Mouse (Mus musculus): ENCODE data around the gene Stx17. TPM values are rescaled to one million over a fixed set of nuclear protein-coding genes. Genes with fewer than 3 reads are reported as not detected.

The Stx17 gene
- polyA plus RNA-seq (2012; rRNA removed) = 9.8 TPM in 2 replicates

GRCm38 (mm10) chr4:48124773-48125469 is at the start of gene Stx17:
TSS of gene Stx17 (plus strand) at chr4:48124915.
- no peak for DNase-seq (ENCODE audit: low read depth)

- DNase-seq (ENCODE audit: low read depth) = peak; percentile 6
Measured at GRCm38 (mm10) chr4:48076693-48077471, 47.8 kb upstream of the Stx17 start.

GRCm38 (mm10) chr4:48078213-48078612 is 46.5 kb upstream of the Stx17 start:
- DNase-seq (ENCODE audit: low read depth) = no peak

- no peak for DNase-seq (ENCODE audit: low read depth)
Measured at GRCm38 (mm10) chr4:48079285-48080039, 45.3 kb upstream of the Stx17 start.

- no peak for DNase-seq (ENCODE audit: low read depth)
Measured at GRCm38 (mm10) chr4:48083452-48083851, 41.3 kb upstream of the Stx17 start.

GRCm38 (mm10) chr4:48086609-48087008 is 38.1 kb upstream of the Stx17 start:
- DNase-seq (ENCODE audit: low read depth) = no peak

GRCm38 (mm10) chr4:48087497-48087896 is 37.2 kb upstream of the Stx17 start:
- no peak for DNase-seq (ENCODE audit: low read depth)

- no peak for DNase-seq (ENCODE audit: low read depth)
Measured at GRCm38 (mm10) chr4:48093221-48093620, 31.5 kb upstream of the Stx17 start.

GRCm38 (mm10) chr4:48100217-48100616 is 24.5 kb upstream of the Stx17 start:
- no peak for DNase-seq (ENCODE audit: low read depth)

GRCm38 (mm10) chr4:48101981-48102380 is 22.7 kb upstream of the Stx17 start:
- DNase-seq (ENCODE audit: low read depth) = no peak

GRCm38 (mm10) chr4:48105387-48105786 is 19.3 kb upstream of the Stx17 start:
- no peak for DNase-seq (ENCODE audit: low read depth)

GRCm38 (mm10) chr4:48107086-48107485 is 17.6 kb upstream of the Stx17 start:
- DNase-seq (ENCODE audit: low read depth) = no peak

GRCm38 (mm10) chr4:48108591-48108990 is 16.1 kb upstream of the Stx17 start:
- DNase-seq (ENCODE audit: low read depth) = no peak

GRCm38 (mm10) chr4:48110331-48110730 is 14.4 kb upstream of the Stx17 start:
- no peak for DNase-seq (ENCODE audit: low read depth)

- no peak for DNase-seq (ENCODE audit: low read depth)
Measured at GRCm38 (mm10) chr4:48116191-48116590, 8.5 kb upstream of the Stx17 start.

- DNase-seq (ENCODE audit: low read depth) = no peak
Measured at GRCm38 (mm10) chr4:48124416-48124772, 321 bp upstream of the Stx17 start.

- no peak for DNase-seq (ENCODE audit: low read depth)
Measured at GRCm38 (mm10) chr4:48130314-48130713, 5.6 kb downstream of the Stx17 start.

GRCm38 (mm10) chr4:48131606-48132005 is 6.9 kb downstream of the Stx17 start:
- DNase-seq (ENCODE audit: low read depth) = no peak

- no peak for DNase-seq (ENCODE audit: low read depth)
Measured at GRCm38 (mm10) chr4:48132721-48133120, 8.0 kb downstream of the Stx17 start.

- no peak for DNase-seq (ENCODE audit: low read depth)
Measured at GRCm38 (mm10) chr4:48149492-48149891, 24.8 kb downstream of the Stx17 start.

GRCm38 (mm10) chr4:48153229-48153628 is 28.5 kb downstream of the Stx17 start:
- no peak for DNase-seq (ENCODE audit: low read depth)

- DNase-seq (ENCODE audit: low read depth) = no peak
Measured at GRCm38 (mm10) chr4:48155864-48156263, 31.1 kb downstream of the Stx17 start.

GRCm38 (mm10) chr4:48160386-48160785 is 35.7 kb downstream of the Stx17 start:
- DNase-seq (ENCODE audit: low read depth) = no peak

All from gonadal fat pad, adult 2 months (tissue).